Mouse (Mus musculus) thymus, postnatal 36 days (tissue): ENCODE data around the gene Lipo4.
"Not testable (repeated sequence)": the region's sequence is repeated elsewhere in the genome, so short reads cannot be mapped to it uniquely, and the experiment has no call there.

Source experiments
- DNase-seq, 2 experiments: peaks; one replicate each; pipeline ENCODE4 v3.0.0; 2022; ENCODE audit warnings: mixed read lengths in 2 of 2

Lipo4 gene

DNA sequence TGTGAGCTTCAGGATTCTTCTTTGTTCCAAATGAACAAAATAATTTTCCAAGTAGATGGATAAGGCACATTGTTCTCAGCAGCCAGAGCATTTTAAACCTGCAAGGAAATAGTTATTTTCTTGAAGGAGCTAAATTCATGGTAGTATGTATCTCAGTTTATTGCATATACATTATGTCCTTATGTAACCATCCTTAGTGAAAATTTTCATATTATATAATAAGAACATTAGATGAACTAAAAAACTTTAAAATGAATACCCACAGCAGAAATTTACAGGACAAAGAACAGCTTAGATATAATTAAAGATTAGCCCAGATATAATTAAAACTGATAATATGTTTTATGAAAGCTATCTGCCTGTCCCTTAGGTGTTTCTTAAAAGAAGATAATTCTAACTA is at the start of gene Lipo4:
Gene Lipo4 (minus strand): TSS at position 101 of the 400 bp plus-strand sequence.
- no peak for DNase-seq

DNA sequence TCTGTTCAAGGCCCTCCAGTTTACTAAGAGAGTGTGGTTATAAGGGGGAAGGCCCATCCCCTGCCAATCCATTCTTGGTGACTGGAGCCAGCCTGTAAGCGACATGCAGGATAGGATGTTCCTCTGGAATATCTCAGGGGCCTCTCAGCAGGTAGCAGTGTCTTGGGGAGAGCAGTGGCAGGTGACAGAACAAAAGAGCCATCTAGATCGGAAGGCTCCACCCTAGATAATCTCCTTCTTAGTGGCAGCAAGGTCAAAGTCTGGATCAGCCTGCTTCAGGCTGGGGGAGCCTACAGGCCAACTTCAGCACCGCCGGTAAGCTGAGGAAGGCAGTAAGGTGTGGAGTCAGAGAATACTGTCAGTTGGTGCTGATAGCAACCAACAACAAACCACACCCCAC is 61.2 kb downstream of the Lipo4 start:
- not testable (repeated sequence) for DNase-seq

- no peak for DNase-seq
Observed at GRCm38 (mm10) chr19:33453725-33454124, 63.9 kb downstream of the Lipo4 start.
